Mouse (Mus musculus): ENCODE data around the gene Sf3b6. TPM values are rescaled to one million over a fixed set of nuclear protein-coding genes. Genes with fewer than 3 reads are reported as not detected.
"Not testable (repeated sequence)": the region's sequence is repeated elsewhere in the genome, so short reads cannot be mapped to it uniquely, and the experiment has no call there.

Sf3b6 gene
- polyA plus RNA-seq, 1 experiment = 103 TPM

DNA sequence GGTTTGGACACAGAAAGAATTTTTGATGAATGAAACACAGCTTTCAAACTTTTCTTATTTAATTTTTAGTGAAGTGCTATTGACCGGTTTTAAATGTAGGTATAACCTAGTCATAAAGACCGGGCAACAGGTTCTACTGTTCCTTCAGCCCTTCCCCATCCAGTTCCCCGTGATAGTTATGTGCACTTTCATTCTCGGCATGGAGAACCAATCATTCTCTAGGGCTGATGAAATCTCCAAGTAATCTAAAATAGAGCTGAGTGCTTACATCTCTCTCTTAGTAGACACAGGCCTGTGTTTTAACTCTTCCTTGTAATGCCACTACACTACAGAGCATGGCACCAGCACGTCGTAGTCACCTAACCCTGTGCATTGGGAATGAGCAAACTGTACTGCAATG lies 39.6 kb upstream of the Sf3b6 start:
- TF ChIP-seq MYOD1 (IDR thresholded peaks at IDR 0.05; ENCODE audit: control insufficient read depth, insufficient read length, low read depth) (no peak), USF1 (IDR thresholded peaks at IDR 0.05; ENCODE audit: low read depth) (no peak), MAX (IDR thresholded peaks at IDR 0.05) (no peak), MYOG (IDR thresholded peaks at IDR 0.05; ENCODE audit: control insufficient read depth, extremely low read depth, insufficient read length) (no peak), FOSL1 (IDR thresholded peaks at IDR 0.05; ENCODE audit: insufficient read depth, low read length, poor library complexity, severe bottlenecking) (no peak), CEBPB (IDR thresholded peaks at IDR 0.05; ENCODE audit: low read depth) (no peak), CTCF (IDR thresholded peaks at IDR 0.05; ENCODE audit: control insufficient read depth, insufficient read depth, insufficient read length) (no peak)
- H3K79me3 ChIP-seq (ENCODE audit: low read depth) = no peaks in the 10 kb centered on the region

DNA sequence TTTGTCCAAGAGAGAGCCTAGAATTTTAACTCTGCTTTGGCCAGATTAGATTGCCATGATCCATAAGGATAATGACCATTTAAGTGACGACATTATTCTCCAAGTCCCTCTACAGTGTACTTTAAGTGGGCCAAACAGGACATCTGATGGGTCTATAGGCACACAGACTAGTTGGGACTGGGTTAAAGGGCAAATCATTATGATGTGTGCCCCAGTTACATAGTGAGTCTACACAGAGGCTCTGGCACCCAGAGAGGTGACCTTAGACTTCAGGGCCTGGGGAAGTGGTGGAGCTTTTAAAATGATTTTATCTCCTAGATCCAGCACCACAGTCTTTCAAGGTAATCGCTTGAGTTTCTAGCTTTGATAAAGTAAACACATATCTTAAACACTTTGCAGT lies 37.1 kb upstream of the Sf3b6 start:
- Histone ChIP-seq H3K36me3 (ENCODE audit: control insufficient read depth, insufficient read depth) (no peaks in the 10 kb centered on the region), H3K4me3 (ENCODE audit: insufficient read depth, poor library complexity, severe bottlenecking) (no peak overlapping the region), H3ac (ENCODE audit: control insufficient read depth, insufficient read length, low read depth) (no peak overlapping the region), H3K27me3 (ENCODE audit: control insufficient read depth, insufficient read depth, insufficient read length) (no peaks in the 10 kb centered on the region), H3K79me2 (ENCODE audit: control insufficient read depth, insufficient read depth) (no peaks in the 10 kb centered on the region), H3K79me3 (ENCODE audit: low read depth) (no peaks in the 10 kb centered on the region)
- TF ChIP-seq CTCF (IDR thresholded peaks at IDR 0.05; ENCODE audit: control insufficient read depth, insufficient read depth, insufficient read length) = no peak
- TF ChIP-seq CEBPB (IDR thresholded peaks at IDR 0.05; ENCODE audit: low read depth) = no peak
- TF ChIP-seq FOSL1 (IDR thresholded peaks at IDR 0.05; ENCODE audit: insufficient read depth, low read length, poor library complexity, severe bottlenecking) = no peak
- no peak for TF ChIP-seq USF1 (IDR thresholded peaks at IDR 0.05; ENCODE audit: low read depth)
- TF ChIP-seq MAX (IDR thresholded peaks at IDR 0.05) = no peak
- no peak for TF ChIP-seq MYOD1 (IDR thresholded peaks at IDR 0.05; ENCODE audit: control insufficient read depth, insufficient read length, low read depth)
- no peak for TF ChIP-seq MYOG (IDR thresholded peaks at IDR 0.05; ENCODE audit: control insufficient read depth, extremely low read depth, insufficient read length)

More for the DNA sequence above, 39.6 kb upstream of the Sf3b6 start:
- H3K36me3 ChIP-seq (ENCODE audit: control insufficient read depth, insufficient read depth) = no peaks in the 10 kb centered on the region
- H3K79me2 ChIP-seq (ENCODE audit: control insufficient read depth, insufficient read depth) = no peaks in the 10 kb centered on the region
- H3K27me3 ChIP-seq (ENCODE audit: control insufficient read depth, insufficient read depth, insufficient read length) = no peaks in the 10 kb centered on the region
- no peak overlapping the region for H3ac ChIP-seq (ENCODE audit: control insufficient read depth, insufficient read length, low read depth)
- no peak overlapping the region for H3K4me3 ChIP-seq (ENCODE audit: insufficient read depth, poor library complexity, severe bottlenecking)

DNA sequence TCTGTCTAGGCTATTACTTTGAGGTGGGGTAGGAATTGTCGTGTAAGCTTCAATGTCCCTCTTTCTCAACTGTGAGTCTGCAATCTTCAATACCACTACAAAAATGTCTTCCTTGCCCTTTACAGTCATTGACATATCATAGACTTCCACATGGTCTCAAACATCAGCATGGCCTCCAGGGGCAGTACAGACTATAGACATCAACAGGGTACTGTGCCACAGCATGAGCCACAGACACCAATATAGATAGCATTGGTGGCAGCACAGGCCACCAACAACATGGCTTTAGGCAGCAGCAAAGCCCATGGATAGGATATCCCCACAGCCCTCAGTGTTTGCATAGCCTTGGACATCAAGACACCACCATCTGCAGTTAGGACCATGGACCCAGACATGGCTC lies 36.1 kb upstream of the Sf3b6 start:
- H3ac ChIP-seq (ENCODE audit: control insufficient read depth, insufficient read length, low read depth) = no peak overlapping the region

DNA sequence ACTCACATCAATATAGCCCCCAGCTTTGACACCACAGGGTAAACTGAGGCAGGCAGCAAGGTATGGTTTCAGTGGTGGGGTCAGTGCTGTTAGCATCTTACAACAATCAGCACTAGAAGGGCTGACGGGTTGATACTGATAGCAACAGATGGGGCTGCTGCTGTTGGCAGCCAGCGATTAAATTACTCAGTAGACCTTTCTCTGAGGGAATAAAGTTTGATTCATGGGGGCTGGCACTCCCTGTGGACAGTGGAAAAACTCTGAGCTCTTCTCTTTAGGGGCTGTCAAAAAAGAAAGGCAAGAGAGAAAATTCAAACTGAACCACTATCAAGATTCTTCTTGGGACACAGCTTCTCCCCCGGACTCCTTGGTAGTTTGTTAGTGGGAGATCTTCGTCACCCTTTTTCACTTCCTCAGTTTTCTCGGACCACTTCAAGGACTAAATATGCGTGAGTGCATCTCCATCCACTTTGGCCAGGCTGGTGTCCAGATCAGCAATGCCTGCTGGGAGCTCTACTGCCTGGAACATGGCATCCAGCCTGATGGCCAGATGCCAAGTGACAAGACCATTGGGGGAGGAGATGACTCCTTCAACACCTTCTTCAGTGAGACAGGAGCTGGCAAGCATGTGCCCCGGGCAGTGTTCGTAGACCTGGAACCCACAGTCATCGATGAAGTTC lies 35.5 kb upstream of the Sf3b6 start:
- not testable (repeated sequence) for H3K4me3 ChIP-seq (ENCODE audit: insufficient read depth, poor library complexity, severe bottlenecking); H3ac ChIP-seq (ENCODE audit: control insufficient read depth, insufficient read length, low read depth); H3K27me3 ChIP-seq (ENCODE audit: control insufficient read depth, insufficient read depth, insufficient read length); H3K79me3 ChIP-seq (ENCODE audit: low read depth); H3K36me3 ChIP-seq (ENCODE audit: control insufficient read depth, insufficient read depth); H3K79me2 ChIP-seq (ENCODE audit: control insufficient read depth, insufficient read depth)

More for the DNA sequence above, 36.1 kb upstream of the Sf3b6 start:
- Histone ChIP-seq H3K4me3 (ENCODE audit: insufficient read depth, poor library complexity, severe bottlenecking) (no peak overlapping the region), H3K79me3 (ENCODE audit: low read depth) (no peaks in the 10 kb centered on the region), H3K27me3 (ENCODE audit: control insufficient read depth, insufficient read depth, insufficient read length) (no peaks in the 10 kb centered on the region), H3K36me3 (ENCODE audit: control insufficient read depth, insufficient read depth) (no peaks in the 10 kb centered on the region), H3K79me2 (ENCODE audit: control insufficient read depth, insufficient read depth) (no peaks in the 10 kb centered on the region)
- TF ChIP-seq MYOD1 (IDR thresholded peaks at IDR 0.05; ENCODE audit: control insufficient read depth, insufficient read length, low read depth) (no peak), USF1 (IDR thresholded peaks at IDR 0.05; ENCODE audit: low read depth) (no peak), CEBPB (IDR thresholded peaks at IDR 0.05; ENCODE audit: low read depth) (no peak), CTCF (IDR thresholded peaks at IDR 0.05; ENCODE audit: control insufficient read depth, insufficient read depth, insufficient read length) (no peak), FOSL1 (IDR thresholded peaks at IDR 0.05; ENCODE audit: insufficient read depth, low read length, poor library complexity, severe bottlenecking) (no peak), MAX (IDR thresholded peaks at IDR 0.05) (no peak), MYOG (IDR thresholded peaks at IDR 0.05; ENCODE audit: control insufficient read depth, extremely low read depth, insufficient read length) (no peak)

DNA sequence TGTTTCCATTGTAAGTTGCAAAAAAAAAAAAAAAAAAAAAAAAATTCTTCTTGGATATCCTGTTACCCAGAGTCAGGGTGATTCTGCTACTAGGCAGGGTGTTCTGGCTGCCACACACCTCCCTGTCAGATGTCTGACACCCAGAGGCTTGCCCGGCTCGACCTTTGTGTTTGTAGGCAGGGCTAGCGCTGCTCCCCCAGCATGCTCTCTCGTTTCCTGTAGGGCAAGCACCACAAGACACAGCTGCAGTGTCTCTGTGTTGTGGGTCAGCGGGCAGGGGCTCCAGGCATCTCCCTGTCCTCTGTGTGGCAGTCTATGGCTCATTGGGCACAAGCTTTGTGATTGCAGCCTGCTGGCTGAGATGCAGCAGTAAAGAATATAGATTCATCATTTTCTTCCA lies 33.7 kb upstream of the Sf3b6 start:
- Histone ChIP-seq H3K36me3 (ENCODE audit: control insufficient read depth, insufficient read depth) (no peaks in the 10 kb centered on the region), H3K79me2 (ENCODE audit: control insufficient read depth, insufficient read depth) (no peaks in the 10 kb centered on the region), H3K79me3 (ENCODE audit: low read depth) (no peaks in the 10 kb centered on the region), H3ac (ENCODE audit: control insufficient read depth, insufficient read length, low read depth) (no peak overlapping the region), H3K4me3 (ENCODE audit: insufficient read depth, poor library complexity, severe bottlenecking) (no peak overlapping the region), H3K27me3 (ENCODE audit: control insufficient read depth, insufficient read depth, insufficient read length) (no peaks in the 10 kb centered on the region)
- TF ChIP-seq FOSL1 (IDR thresholded peaks at IDR 0.05; ENCODE audit: insufficient read depth, low read length, poor library complexity, severe bottlenecking) = no peak
- TF ChIP-seq CTCF (IDR thresholded peaks at IDR 0.05; ENCODE audit: control insufficient read depth, insufficient read depth, insufficient read length) = no peak
- no peak for TF ChIP-seq MAX (IDR thresholded peaks at IDR 0.05)
- TF ChIP-seq MYOD1 (IDR thresholded peaks at IDR 0.05; ENCODE audit: control insufficient read depth, insufficient read length, low read depth) = no peak
- TF ChIP-seq USF1 (IDR thresholded peaks at IDR 0.05; ENCODE audit: low read depth) = no peak
- TF ChIP-seq MYOG (IDR thresholded peaks at IDR 0.05; ENCODE audit: control insufficient read depth, extremely low read depth, insufficient read length) = no peak
- TF ChIP-seq CEBPB (IDR thresholded peaks at IDR 0.05; ENCODE audit: low read depth) = no peak

DNA sequence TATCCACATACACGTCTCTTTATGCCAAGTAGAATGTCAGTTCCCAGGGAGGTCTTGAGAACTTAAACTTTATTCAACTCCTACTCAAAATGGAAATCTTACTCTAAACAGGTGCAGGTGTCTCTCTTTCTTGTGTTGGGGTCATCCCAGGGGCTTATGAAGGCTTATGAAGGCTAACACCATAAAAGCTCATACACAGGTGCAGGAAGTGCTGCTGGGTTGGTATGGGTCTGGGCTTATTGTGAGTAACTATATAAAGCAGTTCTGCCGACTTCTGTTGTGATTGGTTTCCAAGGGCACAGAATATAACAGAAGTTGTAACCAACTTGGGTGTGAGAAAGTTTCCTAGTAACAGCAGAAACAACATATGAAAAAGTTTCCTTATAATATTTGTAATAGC lies 32.9 kb upstream of the Sf3b6 start:
- Histone ChIP-seq H3K27me3 (ENCODE audit: control insufficient read depth, insufficient read depth, insufficient read length) (no peaks in the 10 kb centered on the region), H3K79me2 (ENCODE audit: control insufficient read depth, insufficient read depth) (no peaks in the 10 kb centered on the region), H3K36me3 (ENCODE audit: control insufficient read depth, insufficient read depth) (no peaks in the 10 kb centered on the region), H3K4me3 (ENCODE audit: insufficient read depth, poor library complexity, severe bottlenecking) (no peak overlapping the region), H3ac (ENCODE audit: control insufficient read depth, insufficient read length, low read depth) (no peak overlapping the region), H3K79me3 (ENCODE audit: low read depth) (no peaks in the 10 kb centered on the region)
- TF ChIP-seq USF1 (IDR thresholded peaks at IDR 0.05; ENCODE audit: low read depth) (no peak), MAX (IDR thresholded peaks at IDR 0.05) (no peak), MYOD1 (IDR thresholded peaks at IDR 0.05; ENCODE audit: control insufficient read depth, insufficient read length, low read depth) (no peak), MYOG (IDR thresholded peaks at IDR 0.05; ENCODE audit: control insufficient read depth, extremely low read depth, insufficient read length) (no peak), FOSL1 (IDR thresholded peaks at IDR 0.05; ENCODE audit: insufficient read depth, low read length, poor library complexity, severe bottlenecking) (no peak), CEBPB (IDR thresholded peaks at IDR 0.05; ENCODE audit: low read depth) (no peak), CTCF (IDR thresholded peaks at IDR 0.05; ENCODE audit: control insufficient read depth, insufficient read depth, insufficient read length) (no peak)

DNA sequence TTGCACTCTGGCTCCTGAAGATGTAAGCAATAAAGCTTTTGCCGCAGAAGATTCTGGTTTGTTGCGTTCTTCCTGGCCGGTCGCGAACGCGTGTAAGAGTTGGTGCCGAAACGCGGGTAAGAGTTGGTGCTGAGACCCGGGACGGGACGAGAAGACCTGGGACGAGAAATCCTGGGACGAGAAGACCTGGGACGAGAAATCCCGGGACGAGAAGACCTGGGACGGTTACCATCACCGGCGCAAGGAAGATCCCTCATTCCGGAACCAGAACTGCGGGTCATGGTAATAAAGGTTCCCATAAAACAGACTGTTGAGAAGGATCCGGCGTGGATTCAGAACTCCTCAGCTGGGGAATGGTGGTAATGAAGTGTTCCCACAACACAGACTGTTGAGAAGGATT lies 29.2 kb upstream of the Sf3b6 start:
- H3K79me3 ChIP-seq (ENCODE audit: low read depth); H3ac ChIP-seq (ENCODE audit: control insufficient read depth, insufficient read length, low read depth); H3K27me3 ChIP-seq (ENCODE audit: control insufficient read depth, insufficient read depth, insufficient read length); H3K36me3 ChIP-seq (ENCODE audit: control insufficient read depth, insufficient read depth); H3K79me2 ChIP-seq (ENCODE audit: control insufficient read depth, insufficient read depth); H3K4me3 ChIP-seq (ENCODE audit: insufficient read depth, poor library complexity, severe bottlenecking): not testable (repeated sequence)

Data from C2C12 (cell line).